Mouse (Mus musculus): Measurements from ENCODE around the gene Itpr2. TPM values are rescaled to one million over a fixed set of nuclear protein-coding genes. Genes with fewer than 3 reads are reported as not detected.
"Not testable (repeated sequence)": the region's sequence is repeated elsewhere in the genome, so short reads cannot be mapped to it uniquely, and the experiment has no call there.

Gene Itpr2
- polyA plus RNA-seq, 1 experiment from 2014 or later, result 8.2 TPM

DNA sequence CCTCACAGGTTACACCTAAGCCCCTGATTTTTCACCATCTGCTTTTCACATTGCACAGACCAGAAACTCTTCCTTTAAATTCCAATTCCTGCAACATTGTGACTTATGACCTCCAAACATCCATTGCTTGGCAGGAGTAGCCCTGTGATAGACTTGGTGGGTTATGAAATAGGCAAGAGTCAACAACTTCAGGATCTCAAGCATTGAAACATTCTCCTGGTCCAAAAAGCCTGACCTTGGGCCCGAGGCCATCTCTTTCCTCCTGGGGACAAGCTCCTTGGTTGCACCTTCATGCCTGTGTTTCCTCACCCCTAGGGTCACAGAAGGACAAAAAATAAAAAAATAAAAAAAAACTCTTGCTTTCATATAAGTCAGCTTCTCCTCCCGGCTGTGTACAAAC, 32.1 kb downstream of the Itpr2 start:
- WGBS (ENCODE audit: missing documents), result 91% methylated on average over 2 of the region's 2 CpGs
- Histone ChIP-seq H3K4me3 (ENCODE audit: inconsistent target) (no peak overlapping the region), H3K36me3 (ENCODE audit: inconsistent target) (peaks cover 4% of the 10 kb centered on the region; the same call in 1 of the 2 replicates), H3K79me2 (ENCODE audit: inconsistent target) (no peaks in the 10 kb centered on the region), H3K27ac (no peak overlapping the region)

DNA sequence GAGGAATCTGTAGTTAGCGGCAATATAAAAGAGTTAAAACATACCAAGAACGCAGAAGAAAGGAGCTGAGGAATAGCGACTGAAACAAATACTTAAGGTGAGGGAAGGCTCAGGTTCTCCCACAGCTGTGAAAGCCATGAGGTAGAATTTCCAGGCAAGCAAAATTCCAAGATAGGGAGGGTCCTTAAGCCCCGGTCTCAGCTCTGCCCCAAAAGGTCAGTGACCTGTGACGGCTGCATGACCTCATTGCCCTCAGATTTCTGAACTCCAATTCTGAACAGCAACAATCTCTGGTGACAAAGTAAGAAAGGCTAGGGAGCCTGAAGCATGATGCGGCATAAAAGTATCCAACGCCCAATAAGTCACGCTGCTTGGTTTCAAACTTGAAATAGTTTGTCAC, 33.7 kb downstream of the Itpr2 start:
- no peak overlapping the region for H3K27ac ChIP-seq
- H3K36me3 ChIP-seq (ENCODE audit: inconsistent target), result peaks cover 4% of the 10 kb centered on the region; the same call in 1 of the 2 replicates
- no peak overlapping the region for H3K4me3 ChIP-seq (ENCODE audit: inconsistent target)
- H3K79me2 ChIP-seq (ENCODE audit: inconsistent target), result no peaks in the 10 kb centered on the region
- WGBS (ENCODE audit: missing documents), result 92% methylated on average over 8 of the region's 8 CpGs

DNA sequence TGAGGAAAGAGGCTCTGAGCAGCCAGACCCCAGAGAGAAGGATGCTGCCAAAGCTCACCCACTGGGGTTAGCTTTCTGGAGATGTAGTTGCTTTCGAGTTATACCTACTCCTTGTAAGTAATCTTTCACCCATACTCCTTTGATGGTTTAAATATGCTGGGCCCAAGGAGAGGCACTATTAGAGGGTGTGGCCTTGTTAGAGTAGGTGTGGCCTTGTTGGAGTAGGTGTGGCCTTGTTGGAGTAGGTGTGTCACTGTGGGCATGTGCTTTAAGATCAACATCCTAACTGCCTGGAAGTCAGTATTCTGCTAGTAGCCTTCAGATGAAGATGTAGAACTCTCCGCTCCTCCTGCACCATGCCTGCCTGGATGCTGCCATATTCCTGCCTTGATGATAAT, 37.4 kb downstream of the Itpr2 start:
- not testable (repeated sequence) for H3K79me2 ChIP-seq (ENCODE audit: inconsistent target); H3K27ac ChIP-seq; H3K4me3 ChIP-seq (ENCODE audit: inconsistent target); H3K36me3 ChIP-seq (ENCODE audit: inconsistent target)
- WGBS (ENCODE audit: missing documents), result 88% methylated on average over 2 of the region's 2 CpGs

DNA sequence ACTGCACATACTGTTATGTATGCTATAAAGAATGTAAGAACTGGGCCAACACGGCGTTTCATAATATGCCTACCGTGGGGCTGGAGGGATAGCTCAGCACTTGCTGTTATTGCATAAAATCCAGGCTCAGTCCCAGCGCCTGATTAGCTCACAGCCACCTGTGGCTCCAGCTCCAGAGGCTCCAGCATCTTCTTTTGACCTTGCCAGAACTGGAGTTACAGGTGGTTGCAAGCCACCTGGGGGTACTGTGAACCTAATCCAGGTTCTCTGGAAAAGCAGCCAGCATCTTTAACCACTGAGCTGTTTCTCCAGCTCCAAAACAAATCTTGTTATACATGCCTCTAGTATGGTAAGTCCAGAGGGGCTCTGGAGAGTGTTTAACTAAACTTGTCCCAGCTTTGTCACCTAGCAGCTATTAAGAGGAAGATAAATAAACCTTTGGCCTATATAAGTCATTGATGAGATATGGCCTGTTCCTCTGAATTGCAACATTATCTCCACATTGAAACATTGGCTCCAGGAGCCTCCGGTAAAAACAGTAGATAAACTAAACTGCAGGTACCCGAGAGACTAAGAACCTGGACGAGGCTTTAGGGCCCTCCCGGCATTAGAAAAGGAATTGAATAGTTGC, 37.9 kb downstream of the Itpr2 start:
- WGBS (ENCODE audit: missing documents), result 92% methylated on average over 8 of the region's 8 CpGs
- Histone ChIP-seq H3K27ac (no peak overlapping the region), H3K36me3 (ENCODE audit: inconsistent target) (peaks cover 4% of the 10 kb centered on the region; the same call in 1 of the 2 replicates), H3K79me2 (ENCODE audit: inconsistent target) (no peaks in the 10 kb centered on the region), H3K4me3 (ENCODE audit: inconsistent target) (no peak overlapping the region)

DNA sequence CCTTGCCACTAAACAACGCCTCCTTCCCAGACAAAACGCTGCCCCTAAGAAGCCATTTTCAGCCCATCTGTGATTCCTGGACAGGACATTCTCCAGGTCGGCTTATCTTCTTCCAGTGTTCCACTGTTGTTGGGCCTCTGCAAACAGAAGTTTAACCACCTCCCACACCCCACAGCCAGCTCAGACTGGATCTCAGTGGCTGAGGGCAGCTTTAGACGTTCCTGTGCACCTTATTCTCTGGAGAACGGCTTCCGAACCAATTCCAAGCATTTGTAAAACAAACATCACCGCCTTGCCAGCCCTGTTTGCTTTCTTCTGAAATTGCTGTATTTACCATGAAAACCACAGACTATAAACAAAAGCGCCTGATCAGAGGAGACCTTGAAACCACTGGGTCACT, 41.1 kb downstream of the Itpr2 start:
- 91% methylated on average over 8 of the region's 8 CpGs for WGBS (ENCODE audit: missing documents)
- no peak overlapping the region for H3K4me3 ChIP-seq (ENCODE audit: inconsistent target)
- H3K79me2 ChIP-seq (ENCODE audit: inconsistent target), result no peaks in the 10 kb centered on the region
- no peaks in the 10 kb centered on the region for H3K36me3 ChIP-seq (ENCODE audit: inconsistent target)
- H3K27ac ChIP-seq, result no peak overlapping the region

DNA sequence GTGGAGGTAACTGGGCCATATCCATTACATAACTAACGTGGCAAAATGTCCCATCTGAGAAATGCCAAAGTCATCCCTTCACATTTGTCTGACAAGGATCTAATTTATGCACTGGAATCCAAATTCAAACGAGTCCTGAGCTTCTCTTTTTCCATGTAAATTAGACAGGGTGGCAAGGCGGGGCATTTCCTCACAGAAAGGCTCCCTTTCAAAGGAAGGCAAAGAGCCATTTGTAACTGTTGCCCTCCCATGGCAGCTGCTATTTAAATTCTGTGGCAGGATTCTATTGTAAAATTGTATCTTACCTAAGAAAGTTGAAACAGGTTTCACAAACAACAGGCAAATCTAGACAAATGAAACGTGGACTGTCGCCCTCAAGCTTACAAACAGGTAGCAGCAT, 43.6 kb downstream of the Itpr2 start:
- 67% methylated on average over 5 of the region's 5 CpGs for WGBS (ENCODE audit: missing documents)
- Histone ChIP-seq H3K4me3 (ENCODE audit: inconsistent target) (no peak overlapping the region), H3K36me3 (ENCODE audit: inconsistent target) (no peaks in the 10 kb centered on the region), H3K27ac (no peak overlapping the region), H3K79me2 (ENCODE audit: inconsistent target) (no peaks in the 10 kb centered on the region)

DNA sequence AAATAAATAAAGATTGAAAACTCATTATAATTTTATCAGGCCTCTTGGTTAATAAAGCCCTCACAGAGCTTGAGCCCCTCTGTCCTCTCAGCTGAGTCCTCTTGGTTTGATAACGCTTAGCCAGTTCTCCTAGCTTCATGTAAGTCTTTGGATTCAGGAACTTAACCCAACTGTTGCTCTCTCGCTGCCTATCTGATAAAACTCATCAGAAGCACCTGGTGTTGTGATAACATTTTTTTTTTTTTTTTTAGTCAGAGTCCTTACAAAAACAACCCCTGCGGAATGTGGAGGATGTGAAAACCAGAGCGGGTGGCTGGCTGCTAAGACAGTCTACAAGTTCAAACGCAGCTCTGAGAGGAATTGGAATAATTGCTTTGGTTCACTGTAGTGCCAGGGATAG, 45.3 kb downstream of the Itpr2 start:
- Histone ChIP-seq H3K79me2 (ENCODE audit: inconsistent target) (no peaks in the 10 kb centered on the region), H3K4me3 (ENCODE audit: inconsistent target) (no peak overlapping the region)
- WGBS (ENCODE audit: missing documents), result 98% methylated on average over 5 of the region's 5 CpGs

DNA sequence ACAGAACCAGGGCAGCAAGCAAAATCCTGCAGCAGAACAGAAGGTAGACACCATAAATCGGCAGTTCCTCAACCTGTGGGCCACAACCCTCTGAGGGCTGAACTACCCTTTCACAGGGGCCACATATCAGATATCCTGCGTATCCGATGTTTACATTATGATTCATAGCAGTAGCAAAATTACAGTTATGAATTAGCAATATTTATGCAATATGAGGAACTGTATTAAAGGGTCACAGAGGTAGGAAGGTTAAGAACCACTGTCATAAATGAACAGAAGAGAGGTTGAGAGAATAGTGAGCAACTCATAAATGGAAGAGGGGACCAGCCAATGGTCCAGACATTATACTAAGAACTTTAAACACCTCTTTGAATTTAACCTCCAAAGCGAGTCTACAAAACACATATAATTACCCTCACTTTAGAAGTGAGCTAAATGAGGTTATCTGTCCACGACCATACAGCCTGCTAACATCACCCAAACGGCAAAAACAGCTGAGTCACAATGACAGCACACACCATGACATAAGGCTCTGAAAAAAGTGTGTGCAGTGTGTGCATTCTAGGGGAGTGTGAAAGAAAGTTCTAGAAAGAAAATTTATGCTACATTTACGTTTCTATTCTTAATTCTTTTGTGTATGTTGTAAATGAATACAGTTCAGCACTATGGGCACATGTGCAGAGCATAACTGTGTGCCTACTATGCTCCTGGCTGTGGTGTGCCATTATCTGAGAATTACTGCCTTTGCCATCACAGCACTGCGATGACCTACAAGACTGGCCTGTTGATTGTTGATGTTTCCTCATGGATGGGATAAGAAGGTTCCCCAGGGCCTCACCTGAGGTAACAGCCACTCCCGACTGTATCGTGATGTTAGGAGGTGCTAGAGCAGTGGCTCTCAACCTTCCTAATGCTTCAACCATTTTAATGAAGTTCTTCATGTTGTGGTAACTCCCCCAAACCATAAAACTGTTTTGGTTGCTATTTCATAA, 47.2 kb downstream of the Itpr2 start:
- 76% methylated on average over 10 of the region's 10 CpGs for WGBS (ENCODE audit: missing documents)
- H3K79me2 ChIP-seq (ENCODE audit: inconsistent target), result no peaks in the 10 kb centered on the region

More for the DNA sequence above, 45.3 kb downstream of the Itpr2 start:
- no peak overlapping the region for H3K27ac ChIP-seq
- H3K36me3 ChIP-seq (ENCODE audit: inconsistent target), result no peaks in the 10 kb centered on the region

DNA sequence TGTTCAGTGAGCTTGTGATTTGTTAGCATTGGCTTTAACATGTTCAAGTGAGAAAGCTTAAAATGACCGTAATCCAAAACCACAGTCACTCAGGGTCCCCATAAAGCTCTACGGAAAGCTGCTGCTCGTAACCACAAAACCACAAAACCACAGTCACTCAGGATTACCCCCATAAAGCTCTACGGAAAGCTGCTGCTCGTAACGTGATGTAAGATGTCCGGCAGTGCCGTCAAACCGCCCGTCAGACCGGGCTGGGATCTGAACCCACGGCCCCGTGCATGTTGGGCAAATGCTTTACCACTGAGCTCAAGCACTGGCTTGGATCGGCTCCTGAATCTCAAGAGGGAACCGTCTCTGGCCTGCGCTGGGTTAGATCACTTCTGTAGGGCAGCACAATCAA, 49.5 kb downstream of the Itpr2 start:
- Histone ChIP-seq H3K27ac (no peak overlapping the region), H3K79me2 (ENCODE audit: inconsistent target) (no peaks in the 10 kb centered on the region), H3K4me3 (ENCODE audit: inconsistent target) (no peak overlapping the region), H3K36me3 (ENCODE audit: inconsistent target) (no peaks in the 10 kb centered on the region)
- 7% methylated on average over 16 of the region's 16 CpGs for WGBS (ENCODE audit: missing documents)

More for the DNA sequence above, 47.2 kb downstream of the Itpr2 start:
- no peak overlapping the region for H3K4me3 ChIP-seq (ENCODE audit: inconsistent target)
- H3K36me3 ChIP-seq (ENCODE audit: inconsistent target), result no peaks in the 10 kb centered on the region
- no peak overlapping the region for H3K27ac ChIP-seq

DNA sequence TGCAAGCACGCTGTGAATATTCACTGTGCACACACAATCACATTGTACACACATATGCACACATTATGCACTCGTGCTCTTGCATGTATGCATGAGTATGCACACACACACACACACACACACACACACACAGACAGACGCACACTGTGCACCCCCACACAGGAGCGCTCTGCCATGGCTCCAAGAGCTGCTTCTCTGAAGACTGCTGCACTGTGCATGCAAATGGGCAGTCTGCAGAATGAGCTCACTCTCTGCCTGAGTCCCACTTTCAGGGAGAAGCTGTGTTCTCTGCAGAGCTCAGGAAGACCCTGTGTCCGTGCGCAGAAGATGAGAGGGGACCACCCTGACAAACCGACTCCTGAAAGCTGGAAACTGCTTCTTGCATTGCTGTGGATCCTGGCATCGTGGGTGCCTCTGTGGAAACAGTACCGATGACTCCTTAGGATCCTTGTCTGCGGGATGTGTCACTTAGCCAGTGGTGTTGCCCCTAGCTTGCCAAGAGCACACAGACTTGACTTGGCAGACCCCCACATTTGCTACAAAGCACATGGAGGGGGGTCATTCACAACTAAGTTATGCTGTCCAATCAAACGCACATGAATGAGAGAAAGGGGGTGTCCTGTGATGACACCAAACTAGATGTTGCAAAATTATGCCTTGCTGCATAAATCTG, 55.9 kb downstream of the Itpr2 start:
- Histone ChIP-seq H3K79me2 (ENCODE audit: inconsistent target) (no peaks in the 10 kb centered on the region), H3K4me3 (ENCODE audit: inconsistent target) (no peak overlapping the region)
- 98% methylated on average over 11 of the region's 11 CpGs for whole genome bisulfite sequencing (ENCODE audit: missing documents)

DNA sequence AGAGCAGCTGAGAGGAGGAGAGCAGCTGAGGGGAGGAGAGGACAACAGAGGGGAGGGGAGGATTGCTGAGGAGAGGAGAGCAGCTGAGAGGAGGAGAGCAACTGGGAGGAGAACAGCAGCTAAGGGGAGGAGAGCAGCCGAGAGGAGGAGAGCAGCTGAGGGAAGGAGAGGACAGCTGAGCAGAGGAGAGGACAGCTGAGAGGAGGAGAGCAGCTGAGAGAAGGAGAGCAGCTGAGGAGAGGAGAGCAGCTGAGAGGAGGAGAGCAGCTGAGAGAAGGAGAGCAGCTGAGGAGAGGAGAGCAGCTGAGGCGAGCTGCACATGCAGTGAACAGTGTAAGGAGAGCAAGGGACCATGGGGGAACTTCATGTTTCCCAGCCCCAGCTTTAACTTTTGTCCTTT, 62.2 kb downstream of the Itpr2 start:
- Histone ChIP-seq H3K36me3 (ENCODE audit: inconsistent target) (no peaks in the 10 kb centered on the region), H3K4me3 (ENCODE audit: inconsistent target) (no peak overlapping the region), H3K79me2 (ENCODE audit: inconsistent target) (no peaks in the 10 kb centered on the region), H3K27ac (no peak overlapping the region)
- WGBS (ENCODE audit: missing documents), result 79% methylated on average over 2 of the region's 2 CpGs

More for the DNA sequence above, 55.9 kb downstream of the Itpr2 start:
- no peak overlapping the region for H3K27ac ChIP-seq
- H3K36me3 ChIP-seq (ENCODE audit: inconsistent target), result no peaks in the 10 kb centered on the region

DNA sequence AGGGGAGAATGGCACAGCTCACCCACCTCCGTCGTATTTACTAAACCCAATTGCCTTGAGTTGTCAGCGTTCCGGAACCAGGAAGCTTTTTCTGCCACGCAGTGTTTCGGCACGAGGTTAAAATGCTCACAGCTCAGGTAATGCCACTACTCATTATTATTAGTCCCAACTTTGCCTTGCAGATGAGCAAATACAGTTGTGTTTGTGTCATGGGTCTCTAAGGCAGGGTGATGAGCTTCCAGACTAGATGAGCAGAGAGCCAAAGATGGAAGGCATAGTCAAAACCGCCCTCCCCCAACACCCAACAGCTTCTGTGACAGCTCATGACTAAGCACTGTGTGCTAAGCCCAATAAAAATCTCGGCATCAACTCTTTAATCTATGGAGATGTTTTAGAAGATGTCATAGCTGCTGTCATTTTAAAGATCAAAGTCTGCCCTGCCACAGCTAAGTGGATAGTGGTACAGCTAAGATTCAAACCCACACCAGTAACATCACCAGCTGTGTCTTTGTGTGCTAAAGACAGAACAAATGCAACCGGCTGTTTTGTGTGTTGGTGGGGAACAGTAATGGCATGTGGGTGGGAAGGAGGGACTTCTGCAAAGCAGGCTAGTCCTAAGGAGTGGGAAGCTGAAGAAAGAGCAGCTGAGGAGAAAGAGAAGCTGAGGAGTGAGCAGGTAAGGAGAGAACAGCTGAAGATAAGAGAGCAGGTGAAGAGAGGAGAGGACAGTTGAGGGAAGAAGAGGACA, 62.8 kb downstream of the Itpr2 start:
- Histone ChIP-seq H3K79me2 (ENCODE audit: inconsistent target) (no peaks in the 10 kb centered on the region), H3K4me3 (ENCODE audit: inconsistent target) (no peak overlapping the region), H3K27ac (no peak overlapping the region), H3K36me3 (ENCODE audit: inconsistent target) (no peaks in the 10 kb centered on the region)
- 80% methylated on average over 10 of the region's 10 CpGs for whole genome bisulfite sequencing (ENCODE audit: missing documents)

DNA sequence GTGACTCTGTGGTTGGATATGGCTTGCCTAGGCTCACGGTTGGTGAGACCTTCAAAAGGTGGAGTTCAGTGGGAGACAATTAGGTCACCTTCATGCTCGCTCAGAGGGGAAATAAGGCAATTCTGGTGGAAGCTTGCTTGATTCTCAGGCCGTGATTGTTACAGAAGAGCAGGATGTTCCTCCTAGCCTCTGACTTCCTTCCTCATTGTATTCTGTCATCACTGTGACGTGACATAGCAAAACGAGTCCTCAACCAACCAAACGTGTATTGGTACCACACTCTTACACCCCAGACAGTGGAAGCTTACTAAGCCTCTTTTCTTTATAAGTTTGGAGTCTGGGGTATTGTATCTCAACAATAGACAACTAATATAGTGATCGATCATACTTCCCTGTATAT, 64.0 kb downstream of the Itpr2 start:
- 32% methylated on average over 7 of the region's 7 CpGs for WGBS (ENCODE audit: missing documents)
- no peak overlapping the region for H3K27ac ChIP-seq
- H3K4me3 ChIP-seq (ENCODE audit: inconsistent target), result no peak overlapping the region
- H3K36me3 ChIP-seq (ENCODE audit: inconsistent target), result no peaks in the 10 kb centered on the region
- H3K79me2 ChIP-seq (ENCODE audit: inconsistent target), result no peaks in the 10 kb centered on the region

DNA sequence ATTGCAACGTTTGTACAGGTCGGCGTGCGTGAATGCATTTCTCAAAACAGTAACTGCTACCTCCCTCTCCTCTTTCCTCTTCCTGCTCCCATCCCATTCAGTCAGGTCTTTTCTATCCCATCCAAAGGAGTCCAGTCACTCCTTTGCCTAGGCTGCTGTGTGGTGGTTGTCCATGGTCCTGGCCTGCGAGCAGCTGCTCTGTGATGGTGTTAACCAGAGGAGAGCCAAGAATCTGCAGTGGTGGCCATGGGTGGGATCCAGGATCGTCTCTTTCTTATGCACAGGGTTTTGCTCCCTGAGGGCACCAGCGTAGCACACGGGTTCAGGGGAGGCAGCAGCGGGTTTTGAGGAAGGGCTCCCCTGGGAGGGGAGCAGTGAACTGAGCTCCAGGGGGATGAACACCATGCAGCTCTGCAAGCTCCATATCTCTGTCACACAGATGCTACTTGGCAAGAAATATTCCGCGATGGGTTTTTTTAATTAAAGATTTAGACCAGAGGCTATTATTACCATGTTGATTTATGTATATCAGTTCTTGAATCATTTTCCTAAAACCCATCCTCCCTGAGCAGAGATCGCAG, 65.0 kb downstream of the Itpr2 start:
- no peak overlapping the region for H3K4me3 ChIP-seq (ENCODE audit: inconsistent target)
- no peaks in the 10 kb centered on the region for H3K79me2 ChIP-seq (ENCODE audit: inconsistent target)
- no peaks in the 10 kb centered on the region for H3K36me3 ChIP-seq (ENCODE audit: inconsistent target)
- no peak overlapping the region for H3K27ac ChIP-seq
- WGBS (ENCODE audit: missing documents), result 86% methylated on average over 12 of the region's 12 CpGs

All from macrophage (primary cell).